Mouse (Mus musculus) adrenal gland, adult 18-20 months (tissue): ENCODE results near the gene Vmn1r207-ps. TPM values are rescaled to one million over a fixed set of nuclear protein-coding genes. Genes with fewer than 3 reads are reported as not detected.
"Not testable (repeated sequence)": the region's sequence is repeated elsewhere in the genome, so short reads cannot be mapped to it uniquely, and the experiment has no call there.

Experiments
- DNase-seq, 2 experiments: peaks; one replicate each; pipeline ENCODE4 v3.0.0; 2021 to 2022; ENCODE audit warnings: low spot score in 2 of 2
- long read RNA-seq, 2 experiments: library from polyadenylated mRNA; stranded (forward); transcript quantifications; one replicate each; pipeline ENCODE4 v2.0.0; 2021
- total RNA-seq, 2 experiments: library from RNA; stranded (reverse); gene quantifications; 1 replicate in 1 of 2; 2 replicates in 1 of 2; pipeline ENCODE4 v1.2.3; 2021

Gene Vmn1r207-ps
- total RNA-seq = not detected
- long read RNA-seq, experiment 1 = 0 reads
- long read RNA-seq, experiment 2 = 0 reads

- DNase-seq = not testable (repeated sequence)
Measured at GRCm38 (mm10) chr13:22729529-22729928, at the start of gene Vmn1r207-ps. TSS of gene Vmn1r207-ps (minus strand) at chr13:22729629.

GRCm38 (mm10) chr13:22777300-22777699 lies 47.9 kb upstream of the Vmn1r207-ps start, which contains the start of gene Vmn1r208:
TSS of gene Vmn1r208 (minus strand) at chr13:22777400.
- not testable (repeated sequence) for DNase-seq

- not testable (repeated sequence) for DNase-seq
Measured at GRCm38 (mm10) chr13:22771592-22771991, 42.2 kb upstream of the Vmn1r207-ps start.

- DNase-seq = no peak
Measured at GRCm38 (mm10) chr13:22747524-22747923, 18.1 kb upstream of the Vmn1r207-ps start.

GRCm38 (mm10) chr13:22706947-22707346 lies 22.5 kb downstream of the Vmn1r207-ps start:
- DNase-seq = not testable (repeated sequence)

GRCm38 (mm10) chr13:22702951-22703350 lies 26.5 kb downstream of the Vmn1r207-ps start:
- not testable (repeated sequence) for DNase-seq

Other genes with a start within 250 kb of the Vmn1r207-ps start
- not detected for gene Vmn1r202, start 224.2 kb downstream of the Vmn1r207-ps start, total RNA-seq
- not detected for gene Vmn1r203, start 211.5 kb downstream of the Vmn1r207-ps start, total RNA-seq
- not detected for gene Vmn1r204, start 176.4 kb downstream of the Vmn1r207-ps start, total RNA-seq
- gene Vmn1r205, start 136.6 kb downstream of the Vmn1r207-ps start, total RNA-seq = not detected
- not detected for gene Vmn1r206, start 105.4 kb downstream of the Vmn1r207-ps start, total RNA-seq
- gene Vmn1r208, start 47.8 kb upstream of the Vmn1r207-ps start, total RNA-seq = not detected
- gene Vmn1r209, start 80.1 kb upstream of the Vmn1r207-ps start, total RNA-seq = not detected
- gene Vmn1r210, start 101.7 kb upstream of the Vmn1r207-ps start, total RNA-seq = not detected
- gene Vmn1r211, start 127.9 kb upstream of the Vmn1r207-ps start, total RNA-seq = not detected
- not detected for gene Vmn1r212, start 154.6 kb upstream of the Vmn1r207-ps start, total RNA-seq